Mouse (Mus musculus) heart, adult 11 months (tissue): ENCODE measurements around the gene Sh3bgrl.
A peak's percentile ranks its signal among the peaks of the same experiment; 100 is the strongest.
"Not testable (repeated sequence)": the region's sequence is repeated elsewhere in the genome, so short reads cannot be mapped to it uniquely, and the experiment has no call there.

Experiments
- DNase-seq: peaks from one replicate; pipeline ENCODE4 v3.0.0; 2022

The Sh3bgrl gene

GRCm38 (mm10) chrX:109095245-109096242 lies at the start of gene Sh3bgrl:
Gene Sh3bgrl, plus strand, starts transcription at chrX:109095365.
- peak; percentile 99 for DNase-seq

GRCm38 (mm10) chrX:109047773-109048172 lies 47.4 kb upstream of the Sh3bgrl start:
- DNase-seq: no peak

GRCm38 (mm10) chrX:109071719-109072118 lies 23.4 kb upstream of the Sh3bgrl start:
- DNase-seq: no peak

- DNase-seq: no peak
Observed at GRCm38 (mm10) chrX:109075716-109076115, 19.4 kb upstream of the Sh3bgrl start.

- no peak for DNase-seq
Observed at GRCm38 (mm10) chrX:109076355-109076754, 18.8 kb upstream of the Sh3bgrl start.

- not testable (repeated sequence) for DNase-seq
Observed at GRCm38 (mm10) chrX:109079354-109079753, 15.8 kb upstream of the Sh3bgrl start.

GRCm38 (mm10) chrX:109087073-109087472 lies 8.1 kb upstream of the Sh3bgrl start:
- no peak for DNase-seq

GRCm38 (mm10) chrX:109094800-109095199 lies 365 bp upstream of the Sh3bgrl start:
- DNase-seq: no peak

GRCm38 (mm10) chrX:109098511-109098910 lies 3.3 kb downstream of the Sh3bgrl start:
- no peak for DNase-seq

GRCm38 (mm10) chrX:109100441-109100840 lies 5.3 kb downstream of the Sh3bgrl start:
- no peak for DNase-seq

GRCm38 (mm10) chrX:109108117-109108805 lies 13.1 kb downstream of the Sh3bgrl start:
- no peak for DNase-seq

GRCm38 (mm10) chrX:109112885-109113284 lies 17.7 kb downstream of the Sh3bgrl start:
- no peak for DNase-seq

GRCm38 (mm10) chrX:109113401-109114280 lies 18.5 kb downstream of the Sh3bgrl start:
- DNase-seq: peak; percentile 74

GRCm38 (mm10) chrX:109119829-109120826 lies 25.0 kb downstream of the Sh3bgrl start:
- DNase-seq: peak; percentile 97

- peak; percentile 93 for DNase-seq
Observed at GRCm38 (mm10) chrX:109121161-109121560, 26.0 kb downstream of the Sh3bgrl start.

GRCm38 (mm10) chrX:109122670-109123069 lies 27.5 kb downstream of the Sh3bgrl start:
- no peak for DNase-seq

- DNase-seq: no peak
Observed at GRCm38 (mm10) chrX:109123762-109124161, 28.6 kb downstream of the Sh3bgrl start.

- no peak for DNase-seq
Observed at GRCm38 (mm10) chrX:109126847-109127246, 31.7 kb downstream of the Sh3bgrl start.

- DNase-seq: peak; percentile 83
Observed at GRCm38 (mm10) chrX:109127551-109128088, 32.5 kb downstream of the Sh3bgrl start.

GRCm38 (mm10) chrX:109130066-109130465 lies 34.9 kb downstream of the Sh3bgrl start:
- no peak for DNase-seq

- no peak for DNase-seq
Observed at GRCm38 (mm10) chrX:109131834-109132233, 36.7 kb downstream of the Sh3bgrl start.
